Mouse (Mus musculus): ENCODE data around the gene Ttll3.

Ttll3 gene

GRCm38 (mm10) chr6:113388960-113389359 is at the start of gene Ttll3:
Gene Ttll3 (plus strand): TSS chr6:113389260.
- DNase-seq (ENCODE audit: low spot score): no peak

- no peak for DNase-seq (ENCODE audit: low spot score)
These were observed 47.5 kb upstream of the Ttll3 start for GRCm38 (mm10) chr6:113341574-113341973.

GRCm38 (mm10) chr6:113342297-113342696 is 46.8 kb upstream of the Ttll3 start:
- DNase-seq (ENCODE audit: low spot score): no peak

GRCm38 (mm10) chr6:113343177-113344092 is 45.6 kb upstream of the Ttll3 start, which contains the start of gene Camk1:
Gene Camk1 (minus strand): TSS chr6:113343984.
- peak; percentile 84 for DNase-seq (ENCODE audit: low spot score)

- peak; percentile 71 for DNase-seq (ENCODE audit: low spot score)
These were observed 44.7 kb upstream of the Ttll3 start for GRCm38 (mm10) chr6:113344321-113344720.

- DNase-seq (ENCODE audit: low spot score): no peak
These were observed 42.2 kb upstream of the Ttll3 start for GRCm38 (mm10) chr6:113346897-113347296.

GRCm38 (mm10) chr6:113350538-113350937 is 38.5 kb upstream of the Ttll3 start:
- no peak for DNase-seq (ENCODE audit: low spot score)

- no peak for DNase-seq (ENCODE audit: low spot score)
These were observed 37.9 kb upstream of the Ttll3 start for GRCm38 (mm10) chr6:113351161-113351560.

- DNase-seq (ENCODE audit: low spot score): no peak
These were observed 37.4 kb upstream of the Ttll3 start for GRCm38 (mm10) chr6:113351653-113352052.

GRCm38 (mm10) chr6:113352820-113353219 is 36.2 kb upstream of the Ttll3 start:
- DNase-seq (ENCODE audit: low spot score): no peak

- no peak for DNase-seq (ENCODE audit: low spot score)
These were observed 35.4 kb upstream of the Ttll3 start for GRCm38 (mm10) chr6:113353696-113354095.

- DNase-seq (ENCODE audit: low spot score): no peak
These were observed 27.6 kb upstream of the Ttll3 start for GRCm38 (mm10) chr6:113361476-113361875.

- DNase-seq (ENCODE audit: low spot score): no peak
These were observed 26.8 kb upstream of the Ttll3 start for GRCm38 (mm10) chr6:113362241-113362640.

GRCm38 (mm10) chr6:113364518-113365135 is 24.4 kb upstream of the Ttll3 start:
- DNase-seq (ENCODE audit: low spot score): no peak

- DNase-seq (ENCODE audit: low spot score): no peak
These were observed 22.4 kb upstream of the Ttll3 start for GRCm38 (mm10) chr6:113366639-113367038.

GRCm38 (mm10) chr6:113367574-113367973 is 21.5 kb upstream of the Ttll3 start:
- DNase-seq (ENCODE audit: low spot score): no peak

GRCm38 (mm10) chr6:113368124-113368523 is 20.9 kb upstream of the Ttll3 start:
- no peak for DNase-seq (ENCODE audit: low spot score)

- DNase-seq (ENCODE audit: low spot score): no peak
These were observed 20.5 kb upstream of the Ttll3 start for GRCm38 (mm10) chr6:113368577-113368976.

- no peak for DNase-seq (ENCODE audit: low spot score)
These were observed 18.7 kb upstream of the Ttll3 start for GRCm38 (mm10) chr6:113370194-113370929.

GRCm38 (mm10) chr6:113373491-113373890 is 15.6 kb upstream of the Ttll3 start:
- DNase-seq (ENCODE audit: low spot score): no peak

GRCm38 (mm10) chr6:113377172-113377495 is 11.9 kb upstream of the Ttll3 start:
- no peak for DNase-seq (ENCODE audit: low spot score)

GRCm38 (mm10) chr6:113377496-113378385 is 11.3 kb upstream of the Ttll3 start, which contains the start of the genes Tada3 and Arpc4:
Gene Tada3 (minus strand): TSS chr6:113377883.
Gene Arpc4 (plus strand): TSS chr6:113378115.
- DNase-seq (ENCODE audit: low spot score): peak; percentile 89

Data from ovary, postnatal 36 days (tissue).